Mouse (Mus musculus): ENCODE results near the gene Ints5.
"Not testable (repeated sequence)": the region's sequence is repeated elsewhere in the genome, so short reads cannot be mapped to it uniquely, and the experiment has no call there.

Ints5 gene

GRCm38 (mm10) chr19:8887585-8888463 lies 5.0 kb upstream of the Ints5 start:
- DNase-seq (ENCODE audit: low read depth, low spot score): no peak

DNA sequence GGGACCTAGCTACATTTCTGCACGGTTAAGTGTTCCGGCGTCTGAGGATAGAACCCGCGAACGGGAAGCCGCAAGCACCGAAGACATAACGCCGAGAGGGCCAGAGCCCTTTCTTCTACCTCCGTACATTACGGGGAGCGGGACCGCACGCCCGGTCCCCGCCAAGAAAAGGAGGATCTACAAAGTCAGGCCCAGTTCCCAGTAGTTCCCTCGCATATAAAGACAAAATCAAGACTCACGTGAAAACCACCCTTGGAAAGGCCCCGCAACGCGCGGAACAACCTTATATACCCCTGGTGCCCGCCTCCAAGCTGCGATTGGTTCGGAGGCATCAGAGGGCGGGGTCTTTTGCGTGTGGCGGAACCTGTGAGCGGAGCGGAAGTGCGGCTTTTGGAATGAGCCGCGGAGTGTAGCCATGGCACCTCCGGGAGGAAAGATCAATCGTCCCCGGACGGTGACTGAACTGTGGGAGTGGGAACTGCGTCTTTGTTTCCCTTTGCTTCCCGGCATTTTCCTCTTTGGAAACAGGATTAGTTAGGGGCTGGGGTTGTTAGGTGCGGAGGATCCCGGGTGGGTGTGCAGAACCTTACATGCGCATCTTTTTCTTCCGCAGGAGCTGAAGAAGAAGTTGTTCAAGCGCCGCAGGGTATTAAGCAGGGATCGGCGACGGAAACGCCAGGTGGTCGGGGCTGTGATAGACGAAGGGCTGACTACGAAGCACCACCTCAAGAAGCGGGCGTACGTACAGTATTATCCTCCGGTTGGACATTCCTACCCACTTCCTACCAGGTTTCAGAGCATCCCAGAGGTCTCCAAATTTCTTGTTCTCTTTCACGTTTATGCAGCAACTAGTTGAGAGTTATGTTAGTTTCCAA lies 4.1 kb upstream of the Ints5 start, which contains the start of the genes 1810009A15Rik and Gm49416:
Gene 1810009A15Rik, plus strand, starts transcription at position 343 of the 875 bp plus-strand sequence.
Gene Gm49416, plus strand, starts transcription at position 416 of the 875 bp plus-strand sequence.
- DNase-seq (ENCODE audit: low read depth, low spot score): peak; percentile 91

DNA sequence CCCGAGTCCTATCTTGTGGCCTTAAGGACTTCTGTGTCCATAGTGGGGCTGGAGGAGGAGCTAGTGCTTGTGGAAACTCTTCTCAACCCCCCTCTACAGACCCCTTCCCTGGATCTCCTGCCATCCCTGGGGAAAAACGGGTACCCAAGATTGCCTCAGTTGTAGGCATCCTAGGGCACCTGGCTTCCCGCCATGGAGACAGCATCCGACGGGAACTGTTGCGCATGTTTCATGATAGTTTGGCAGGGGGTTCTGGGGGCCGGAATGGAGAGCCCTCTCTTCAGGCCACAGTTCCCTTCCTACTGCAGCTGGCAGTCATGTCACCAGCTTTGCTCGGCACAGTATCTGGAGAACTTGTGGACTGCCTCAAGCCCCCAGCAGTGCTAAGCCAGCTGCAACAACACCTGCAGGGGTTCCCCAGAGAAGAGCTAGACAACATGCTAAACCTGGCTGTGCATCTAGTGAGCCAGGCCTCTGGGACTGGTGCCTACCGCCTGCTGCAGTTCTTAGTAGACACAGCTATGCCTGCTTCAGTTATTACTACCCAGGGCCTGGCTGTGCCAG lies 2.7 kb downstream of the Ints5 start:
- DNase-seq (ENCODE audit: low read depth, low spot score): no peak

GRCm38 (mm10) chr19:8896231-8896630 lies 3.4 kb downstream of the Ints5 start:
- DNase-seq (ENCODE audit: low read depth, low spot score): not testable (repeated sequence)

GRCm38 (mm10) chr19:8897211-8897864 lies 4.5 kb downstream of the Ints5 start:
- not testable (repeated sequence) for DNase-seq (ENCODE audit: low read depth, low spot score)

- DNase-seq (ENCODE audit: low read depth, low spot score): peak; percentile 91
Observed at GRCm38 (mm10) chr19:8897865-8898495, 5.2 kb downstream of the Ints5 start, which contains the start of gene Ganab. Gene Ganab (plus strand): TSS chr19:8898071.

DNA sequence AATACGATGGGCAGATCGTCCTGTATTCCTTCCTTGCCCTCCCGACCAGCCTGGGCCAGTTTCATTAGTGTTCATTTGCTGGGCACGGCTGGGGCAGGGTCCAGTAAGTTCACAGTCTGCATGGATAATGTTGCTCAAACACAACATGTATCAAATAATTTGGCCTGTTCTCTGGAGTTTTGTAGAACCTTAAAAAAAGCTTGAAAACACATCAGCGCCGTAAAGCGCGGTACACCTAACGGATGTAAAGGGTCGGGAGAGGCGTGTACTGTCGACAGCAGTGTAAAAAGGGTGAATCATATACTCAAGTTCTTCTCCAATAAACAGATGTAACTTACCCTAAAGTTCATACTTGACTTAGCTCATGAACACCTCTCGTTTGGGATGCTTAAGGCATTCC lies 5.8 kb downstream of the Ints5 start:
- DNase-seq (ENCODE audit: low read depth, low spot score): no peak

DNA sequence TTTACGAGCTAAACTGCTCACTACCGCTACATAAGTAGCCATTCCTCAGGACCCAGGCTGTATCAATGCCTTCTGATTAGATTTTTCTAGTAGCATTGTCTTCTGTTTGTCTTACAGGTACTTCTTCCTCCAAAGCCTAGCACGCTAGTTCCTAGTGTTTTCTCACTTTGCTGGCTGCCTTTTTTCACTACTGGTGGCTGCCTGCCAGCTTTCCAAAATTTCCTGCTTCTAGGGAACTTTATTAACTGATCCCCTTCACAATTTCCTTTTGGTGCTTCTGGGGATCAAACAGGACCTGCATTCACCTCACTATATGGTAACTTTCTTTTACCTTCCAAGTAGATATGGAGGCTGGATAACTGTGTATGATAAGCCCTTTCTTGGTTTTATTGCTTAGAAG lies 6.3 kb downstream of the Ints5 start:
- DNase-seq (ENCODE audit: low read depth, low spot score): no peak

GRCm38 (mm10) chr19:8903412-8903811 lies 10.6 kb downstream of the Ints5 start:
- DNase-seq (ENCODE audit: low read depth, low spot score): no peak

GRCm38 (mm10) chr19:8908531-8908930 lies 15.7 kb downstream of the Ints5 start:
- no peak for DNase-seq (ENCODE audit: low read depth, low spot score)

DNA sequence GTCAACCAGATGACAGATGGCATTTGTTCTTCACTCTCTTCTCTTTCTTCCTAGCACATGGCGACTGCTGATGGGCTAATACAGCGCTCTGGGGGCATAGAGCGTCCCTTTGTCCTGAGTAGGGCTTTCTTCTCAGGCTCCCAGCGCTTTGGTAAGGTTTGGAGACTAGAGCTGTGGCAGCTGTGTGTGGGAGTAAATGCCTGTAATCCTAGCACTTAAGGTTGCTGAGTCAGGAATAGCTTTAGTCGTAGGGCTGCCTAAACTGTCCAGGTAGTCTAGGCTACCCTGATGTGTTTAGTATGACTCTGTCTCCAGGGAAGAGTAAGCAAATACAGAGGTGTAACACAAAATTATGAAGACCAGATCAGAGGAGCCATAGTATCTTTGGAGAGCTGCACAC lies 19.0 kb downstream of the Ints5 start:
- no peak for DNase-seq (ENCODE audit: low read depth, low spot score)

DNA sequence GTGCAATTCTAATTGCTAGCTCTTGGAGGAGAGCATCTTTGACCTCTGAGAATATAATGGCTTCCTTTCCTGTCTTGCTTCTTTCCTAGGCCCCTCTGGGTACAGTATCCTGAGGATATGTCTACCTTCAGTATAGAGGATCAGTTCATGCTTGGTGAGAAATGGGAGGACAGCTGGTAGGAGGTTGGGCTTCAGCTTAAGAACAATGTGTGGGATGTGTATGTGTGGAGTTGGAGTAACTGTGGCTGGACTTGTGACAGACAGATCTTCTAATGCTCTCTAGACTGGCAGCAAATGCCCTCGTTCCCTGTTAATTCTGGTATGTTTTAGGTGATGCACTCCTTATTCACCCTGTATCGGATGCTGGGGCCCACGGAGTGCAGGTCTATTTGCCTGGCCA lies 21.4 kb downstream of the Ints5 start:
- DNase-seq (ENCODE audit: low read depth, low spot score): no peak

- no peak for DNase-seq (ENCODE audit: low read depth, low spot score)
Observed at GRCm38 (mm10) chr19:8919000-8919399, 26.2 kb downstream of the Ints5 start.

- DNase-seq (ENCODE audit: low read depth, low spot score): no peak
Observed at GRCm38 (mm10) chr19:8919684-8920072, 26.9 kb downstream of the Ints5 start.

- DNase-seq (ENCODE audit: low read depth, low spot score): no peak
Observed at GRCm38 (mm10) chr19:8920073-8920736, 27.4 kb downstream of the Ints5 start, which contains the start of gene B3gat3. Gene B3gat3 (plus strand): TSS chr19:8920374.

- DNase-seq (ENCODE audit: low read depth, low spot score): no peak
Observed at GRCm38 (mm10) chr19:8920836-8921291, 28.1 kb downstream of the Ints5 start.

- no peak for DNase-seq (ENCODE audit: low read depth, low spot score)
Observed at GRCm38 (mm10) chr19:8921741-8922140, 28.9 kb downstream of the Ints5 start.

GRCm38 (mm10) chr19:8926766-8927165 lies 34.0 kb downstream of the Ints5 start:
- DNase-seq (ENCODE audit: low read depth, low spot score): no peak

DNA sequence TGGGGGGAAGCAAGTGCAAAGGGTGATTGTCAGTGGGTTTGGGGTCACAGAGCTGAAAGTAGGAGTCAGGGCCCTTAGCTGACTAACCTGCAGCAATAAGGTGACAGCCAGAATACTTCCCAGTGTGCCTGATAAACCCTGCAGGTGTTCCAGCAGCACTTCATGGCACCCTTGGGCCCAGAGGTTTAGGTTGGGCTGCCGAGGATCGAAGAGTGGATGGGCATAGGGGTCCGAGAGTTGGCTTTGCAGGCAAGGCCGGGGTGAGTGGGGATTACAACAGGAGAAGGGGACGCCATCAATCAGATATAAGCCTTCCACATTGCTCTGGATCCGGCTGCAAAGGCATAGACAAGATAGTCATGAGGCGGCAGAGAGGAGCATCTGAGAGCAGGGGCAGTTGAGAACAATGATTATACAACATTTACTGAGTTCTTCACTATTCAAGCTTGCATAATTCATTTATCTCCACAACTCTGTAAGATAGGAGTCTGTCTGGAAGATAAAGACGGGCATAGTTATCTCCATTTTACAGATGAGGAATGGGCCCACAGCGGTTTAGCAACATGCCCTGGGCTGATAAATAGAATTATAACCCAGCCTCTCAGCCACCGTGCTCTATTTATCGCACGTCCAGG lies 35.2 kb downstream of the Ints5 start:
- DNase-seq (ENCODE audit: low read depth, low spot score): no peak

All from WW6 (cell line).